Mouse (Mus musculus): ENCODE measurements around the gene Usp37. TPM values are rescaled to one million over a fixed set of nuclear protein-coding genes. Genes with fewer than 3 reads are reported as not detected.
A peak's percentile ranks its signal among the peaks of the same experiment; 100 is the strongest.

Usp37 gene
- total and polyA plus RNA-seq, 3 experiments, result 9.7 to 117 (median 89.3) TPM

DNA sequence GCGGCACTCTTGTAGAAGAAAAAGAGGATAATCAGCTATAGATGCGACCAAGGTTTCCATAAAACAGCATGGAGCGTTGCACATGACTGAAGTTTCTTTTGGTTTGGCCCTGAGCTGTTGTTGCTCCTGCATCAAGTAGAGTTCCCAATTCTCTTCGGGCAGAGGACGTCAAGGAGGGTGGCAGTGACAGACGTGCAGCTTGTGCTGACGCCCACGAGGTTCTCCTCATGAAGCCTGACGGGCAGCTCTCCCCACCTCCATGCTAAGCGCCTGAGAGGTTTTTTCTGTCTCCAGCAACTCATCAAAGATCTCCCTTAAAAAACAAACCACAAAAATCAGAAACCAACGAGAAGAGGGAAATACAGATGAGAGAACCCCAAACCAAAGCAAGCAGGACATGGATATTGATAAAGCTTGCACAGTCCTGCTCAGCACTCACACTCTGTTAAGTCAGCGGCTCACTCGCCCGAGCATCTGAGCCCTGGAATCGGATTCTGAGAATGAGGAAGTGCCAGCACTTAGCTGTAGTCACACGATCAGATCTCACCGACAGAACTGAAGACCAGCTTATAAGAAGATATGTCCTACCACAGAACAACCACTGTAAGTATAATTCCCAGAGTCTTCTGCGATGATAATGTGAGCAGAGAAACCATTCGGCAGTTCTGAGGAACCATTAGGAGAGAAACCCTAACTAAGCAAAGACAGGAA lies 104.8 kb downstream of the Usp37 start:
- DNase-seq (ENCODE audit: low spot score) (peak; percentile 42), ATAC-seq (ENCODE audit: extremely low read depth, insufficient number of reproducible peaks, low FRiP score, poor library complexity, severe bottlenecking) (peak; percentile 68)
- peaks cover 86% of the 10 kb centered on the region for H3K36me3 ChIP-seq (replicated peaks)
- no peaks in the 10 kb centered on the region for H3K27me3 ChIP-seq (ENCODE audit: insufficient read depth, low read length)
- peaks cover 52% of the 10 kb centered on the region for H3K4me1 ChIP-seq (ENCODE audit: insufficient read depth, low read depth, low read length)
- TF ChIP-seq POLR2AphosphoS5 (IDR thresholded peaks at IDR 0.05; ENCODE audit: insufficient replicate concordance, low read depth, low read length) (no peak), GATA1 (IDR thresholded peaks at IDR 0.05; ENCODE audit: borderline replicate concordance, low read length) (no peak), TAL1 (conservative IDR thresholded peaks at IDR 0.05; ENCODE audit: low read depth, low read length) (no peak), GATA2 (IDR thresholded peaks at IDR 0.05; ENCODE audit: borderline replicate concordance, low read depth, low read length) (no peak), CTCF (IDR thresholded peaks at IDR 0.05; ENCODE audit: low read depth, low read length) (no peak)
- no peaks in the 10 kb centered on the region for H3K9me3 ChIP-seq (replicated peaks)
- H3K4me3 ChIP-seq (ENCODE audit: low read depth, low read length), result no peak overlapping the region; the same call in 1 of the 2 replicates

DNA sequence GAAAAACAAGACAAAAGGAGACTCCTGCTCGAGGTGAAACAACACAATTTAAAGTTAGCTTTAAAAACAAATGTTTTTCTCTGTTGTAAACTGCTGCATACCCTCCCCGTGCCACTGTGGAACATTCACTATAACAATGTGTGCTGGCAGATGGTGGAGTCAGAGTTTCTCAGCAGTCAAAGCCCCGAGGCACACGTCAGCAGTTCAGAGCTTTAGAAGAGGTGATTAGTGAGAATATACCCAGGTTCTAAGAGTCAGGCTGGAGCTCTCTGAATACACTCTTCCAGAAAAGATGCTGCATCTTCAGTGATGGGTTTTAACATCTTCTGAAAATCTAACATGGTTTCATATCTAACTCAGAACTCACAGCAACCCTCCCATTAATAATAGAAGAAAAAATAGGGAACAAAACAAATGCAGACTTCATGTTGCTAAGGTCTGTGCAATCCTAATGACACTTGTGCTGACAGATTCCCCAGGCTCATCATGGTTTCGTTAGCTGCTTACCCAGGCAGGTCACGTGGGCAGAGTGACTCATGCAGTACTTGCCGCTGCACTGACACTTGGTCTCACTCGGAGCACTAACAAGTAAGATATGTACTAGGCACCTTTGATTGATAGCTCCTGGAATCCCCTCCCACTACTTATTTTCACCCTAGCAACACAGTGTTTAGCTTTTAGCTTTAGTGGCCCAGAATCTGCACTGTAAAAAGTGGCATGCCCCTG lies 106.2 kb downstream of the Usp37 start:
- peaks cover 52% of the 10 kb centered on the region for H3K4me1 ChIP-seq (ENCODE audit: insufficient read depth, low read depth, low read length)
- DNase-seq (ENCODE audit: low spot score), result no peak
- H3K9me3 ChIP-seq (replicated peaks), result no peaks in the 10 kb centered on the region
- peak; percentile 70 for ATAC-seq (ENCODE audit: extremely low read depth, insufficient number of reproducible peaks, low FRiP score, poor library complexity, severe bottlenecking)
- no peak for TF ChIP-seq TAL1 (conservative IDR thresholded peaks at IDR 0.05; ENCODE audit: low read depth, low read length)
- TF ChIP-seq CTCF (IDR thresholded peaks at IDR 0.05; ENCODE audit: low read depth, low read length), result no peak
- no peak for TF ChIP-seq GATA2 (IDR thresholded peaks at IDR 0.05; ENCODE audit: borderline replicate concordance, low read depth, low read length)
- no peak for TF ChIP-seq GATA1 (IDR thresholded peaks at IDR 0.05; ENCODE audit: borderline replicate concordance, low read length)
- no peak for TF ChIP-seq POLR2AphosphoS5 (IDR thresholded peaks at IDR 0.05; ENCODE audit: insufficient replicate concordance, low read depth, low read length)
- H3K4me3 ChIP-seq (ENCODE audit: low read depth, low read length), result no peak overlapping the region
- no peaks in the 10 kb centered on the region for H3K27me3 ChIP-seq (ENCODE audit: insufficient read depth, low read length)
- peaks cover 86% of the 10 kb centered on the region for H3K36me3 ChIP-seq (replicated peaks)

DNA sequence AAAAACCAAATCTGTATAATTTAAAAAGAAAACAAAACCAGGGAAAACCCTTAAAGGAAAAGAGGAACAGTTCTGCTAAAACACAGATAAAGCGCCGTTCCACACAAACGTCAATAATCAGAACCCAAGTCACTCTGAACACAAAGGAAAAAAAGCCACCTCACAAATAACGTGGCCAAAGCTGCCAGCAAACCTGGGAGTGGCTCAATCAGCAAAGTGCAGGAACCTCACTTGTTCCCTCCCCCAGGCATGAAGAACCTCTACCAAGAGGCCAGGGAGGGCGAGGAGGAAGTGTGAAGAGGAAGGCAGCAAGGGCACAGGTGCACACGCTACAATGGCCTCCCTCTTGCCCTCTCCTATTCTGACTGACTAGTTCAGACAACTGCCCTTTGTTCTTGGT lies 108.5 kb downstream of the Usp37 start:
- H3K9me3 ChIP-seq (replicated peaks), result no peaks in the 10 kb centered on the region
- H3K36me3 ChIP-seq (replicated peaks), result peaks cover 70% of the 10 kb centered on the region
- no peaks in the 10 kb centered on the region for H3K27me3 ChIP-seq (ENCODE audit: insufficient read depth, low read length)
- peak; percentile 50; the same call in 1 of the 2 replicates for ATAC-seq (ENCODE audit: extremely low read depth, insufficient number of reproducible peaks, low FRiP score, poor library complexity, severe bottlenecking)
- peak; percentile 49 for DNase-seq (ENCODE audit: low spot score)
- H3K4me3 ChIP-seq (ENCODE audit: low read depth, low read length), result peak overlapping the region; percentile 20; the same call in 1 of the 2 replicates
- TF ChIP-seq CTCF (IDR thresholded peaks at IDR 0.05; ENCODE audit: low read depth, low read length) (no peak), GATA1 (IDR thresholded peaks at IDR 0.05; ENCODE audit: borderline replicate concordance, low read length) (no peak), GATA2 (IDR thresholded peaks at IDR 0.05; ENCODE audit: borderline replicate concordance, low read depth, low read length) (no peak), TAL1 (conservative IDR thresholded peaks at IDR 0.05; ENCODE audit: low read depth, low read length) (no peak), POLR2AphosphoS5 (IDR thresholded peaks at IDR 0.05; ENCODE audit: insufficient replicate concordance, low read depth, low read length) (no peak)
- H3K4me1 ChIP-seq (ENCODE audit: insufficient read depth, low read depth, low read length), result peaks cover 45% of the 10 kb centered on the region

DNA sequence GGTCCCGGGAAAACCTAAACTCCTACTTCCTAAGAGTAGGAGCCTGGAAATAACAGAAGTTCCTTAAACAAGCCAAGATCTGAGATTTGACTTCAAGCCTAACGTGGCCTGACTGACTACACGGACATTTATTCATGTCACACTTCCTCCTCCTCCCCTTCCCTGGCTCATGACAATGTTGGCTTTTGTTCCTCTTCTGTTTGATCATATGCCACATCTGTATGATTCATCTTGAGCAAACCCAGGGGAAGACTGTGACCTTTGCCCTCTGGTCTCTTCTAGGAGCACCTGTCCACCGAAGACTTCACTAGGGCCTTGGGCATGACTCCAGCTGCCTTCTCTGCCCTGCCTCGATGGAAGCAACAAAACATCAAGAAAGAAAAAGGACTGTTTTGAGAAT lies 109.5 kb downstream of the Usp37 start:
- no peak for TF ChIP-seq TAL1 (conservative IDR thresholded peaks at IDR 0.05; ENCODE audit: low read depth, low read length)
- Histone ChIP-seq H3K9me3 (replicated peaks) (no peaks in the 10 kb centered on the region), H3K4me1 (ENCODE audit: insufficient read depth, low read depth, low read length) (peaks cover 42% of the 10 kb centered on the region), H3K4me3 (ENCODE audit: low read depth, low read length) (no peak overlapping the region), H3K36me3 (replicated peaks) (peaks cover 63% of the 10 kb centered on the region), H3K27me3 (ENCODE audit: insufficient read depth, low read length) (peaks cover 2% of the 10 kb centered on the region; the same call in 1 of the 2 replicates)
- ATAC-seq (ENCODE audit: extremely low read depth, insufficient number of reproducible peaks, low FRiP score, poor library complexity, severe bottlenecking), result no peak
- no peak for DNase-seq (ENCODE audit: low spot score)

- TF ChIP-seq CTCF (IDR thresholded peaks at IDR 0.05; ENCODE audit: low read depth, low read length), result no peak
- no peak for TF ChIP-seq POLR2AphosphoS5 (IDR thresholded peaks at IDR 0.05; ENCODE audit: insufficient replicate concordance, low read depth, low read length)
- no peak for TF ChIP-seq TAL1 (conservative IDR thresholded peaks at IDR 0.05; ENCODE audit: low read depth, low read length)
- no peak for TF ChIP-seq GATA1 (IDR thresholded peaks at IDR 0.05; ENCODE audit: borderline replicate concordance, low read length)
- no peak for TF ChIP-seq GATA2 (IDR thresholded peaks at IDR 0.05; ENCODE audit: borderline replicate concordance, low read depth, low read length)
- no peak for ATAC-seq (ENCODE audit: extremely low read depth, insufficient number of reproducible peaks, low FRiP score, poor library complexity, severe bottlenecking)
- peaks cover 49% of the 10 kb centered on the region for H3K36me3 ChIP-seq (replicated peaks)
- peaks cover 29% of the 10 kb centered on the region for H3K4me1 ChIP-seq (ENCODE audit: insufficient read depth, low read depth, low read length)
- DNase-seq (ENCODE audit: low spot score), result no peak
- no peak overlapping the region for H3K4me3 ChIP-seq (ENCODE audit: low read depth, low read length)
- no peaks in the 10 kb centered on the region for H3K9me3 ChIP-seq (replicated peaks)
- peaks cover 8% of the 10 kb centered on the region; the same call in 1 of the 2 replicates for H3K27me3 ChIP-seq (ENCODE audit: insufficient read depth, low read length)
Measured at GRCm38 (mm10) chr1:74433220-74433619, 110.9 kb downstream of the Usp37 start.

GRCm38 (mm10) chr1:74425845-74426244 lies 118.2 kb downstream of the Usp37 start:
- H3K4me3 ChIP-seq (ENCODE audit: low read depth, low read length), result no peak overlapping the region
- no peaks in the 10 kb centered on the region for H3K36me3 ChIP-seq (replicated peaks)
- no peak for ATAC-seq (ENCODE audit: extremely low read depth, insufficient number of reproducible peaks, low FRiP score, poor library complexity, severe bottlenecking)
- peaks cover 66% of the 10 kb centered on the region for H3K27me3 ChIP-seq (ENCODE audit: insufficient read depth, low read length)
- no peaks in the 10 kb centered on the region for H3K9me3 ChIP-seq (replicated peaks)
- H3K4me1 ChIP-seq (ENCODE audit: insufficient read depth, low read depth, low read length), result peaks cover 16% of the 10 kb centered on the region
- TF ChIP-seq CTCF (IDR thresholded peaks at IDR 0.05; ENCODE audit: low read depth, low read length) (no peak), GATA1 (IDR thresholded peaks at IDR 0.05; ENCODE audit: borderline replicate concordance, low read length) (no peak), GATA2 (IDR thresholded peaks at IDR 0.05; ENCODE audit: borderline replicate concordance, low read depth, low read length) (no peak), TAL1 (conservative IDR thresholded peaks at IDR 0.05; ENCODE audit: low read depth, low read length) (no peak), POLR2AphosphoS5 (IDR thresholded peaks at IDR 0.05; ENCODE audit: insufficient replicate concordance, low read depth, low read length) (no peak)
- no peak for DNase-seq (ENCODE audit: low spot score)

Measured in G1E (cell line).